Mouse (Mus musculus): ENCODE results near the gene Gltp. TPM values are rescaled to one million over a fixed set of nuclear protein-coding genes. Genes with fewer than 3 reads are reported as not detected.

Gltp gene
- total RNA-seq (2012; rRNA removed): 25.5 and 28.3 TPM in 2 replicates
- total RNA-seq (2014; rRNA removed): 23.6 and 23.8 TPM in 2 replicates
- polyA plus RNA-seq (2012; ENCODE audit: insufficient read length, low read depth): 90.4 and 98.4 TPM in 2 replicates

- H3K79me2 ChIP-seq (replicated peaks; ENCODE audit: control insufficient read depth, extremely low read depth, insufficient read depth, poor library complexity, severe bottlenecking): no peaks in the 10 kb centered on the region
- H3K36me3 ChIP-seq (replicated peaks in 1 of 2; ENCODE audit: control insufficient read depth in 1 of 2, insufficient read depth in 1 of 2, low read length in 1 of 2): peaks cover 0 to 18% of the 10 kb centered on the region in 2 experiments
- H3K9ac ChIP-seq (ENCODE audit: insufficient read depth, low read depth): peak within 1 kb of the TSS; percentile 76
- H3K27me3 ChIP-seq (replicated peaks): peaks cover 14% of the 10 kb centered on the region
- TF ChIP-seq TCF12 (IDR thresholded peaks at IDR 0.05; ENCODE audit: low read depth, low read length): peak; percentile 68; the same call in 1 of the 2 replicates
- no peak for TF ChIP-seq UBTF (IDR thresholded peaks at IDR 0.05; ENCODE audit: low read depth, low read length)
- peak; percentile 48; the same call in 1 of the 2 replicates for TF ChIP-seq ZMIZ1 (IDR thresholded peaks at IDR 0.05; ENCODE audit: low read depth, low read length)
- peak; percentile 20 for TF ChIP-seq RAD21 (IDR thresholded peaks at IDR 0.05; ENCODE audit: low read depth, low read length)
- TF ChIP-seq ELF1 (IDR thresholded peaks at IDR 0.05; ENCODE audit: low read depth, low read length): peak; percentile 90
- TF ChIP-seq BHLHE40 (IDR thresholded peaks at IDR 0.05; ENCODE audit: low read depth, low read length): no peak
- no peak; the same call in 1 of the 2 replicates for TF ChIP-seq MXI1 (IDR thresholded peaks at IDR 0.05; ENCODE audit: low read depth, low read length)
- peak in 1 of 2 experiments; percentile 56; a peak in 2 of 4 replicates for TF ChIP-seq CTCF (conservative IDR thresholded peaks at IDR 0.05 in 1 of 2, IDR thresholded peaks at IDR 0.05 in 1 of 2; ENCODE audit: low read depth in 2 of 2, low read length in 2 of 2)
- no peak for TF ChIP-seq USF1 (IDR thresholded peaks at IDR 0.05; ENCODE audit: low read depth, low read length)
- no peak; the same call in 1 of the 2 replicates for TF ChIP-seq NRF1 (IDR thresholded peaks at IDR 0.05; ENCODE audit: low read depth, low read length)
- TF ChIP-seq POLR2A (IDR thresholded peaks at IDR 0.05; ENCODE audit: low read depth, low read length): peak; percentile 73
- TF ChIP-seq MAX (IDR thresholded peaks at IDR 0.05; ENCODE audit: low read length): no peak
- TF ChIP-seq MAZ (IDR thresholded peaks at IDR 0.05; ENCODE audit: low read depth, low read length): no peak
- no peak for TF ChIP-seq MAFK (IDR thresholded peaks at IDR 0.05; ENCODE audit: insufficient replicate concordance, low read length)
- peak; percentile 76 for TF ChIP-seq NELFE (IDR thresholded peaks at IDR 0.05; ENCODE audit: low read depth, low read length)
- TF ChIP-seq GABPA (IDR thresholded peaks at IDR 0.05; ENCODE audit: insufficient replicate concordance, low read depth, low read length): no peak
- TF ChIP-seq CHD2 (IDR thresholded peaks at IDR 0.05; ENCODE audit: low read length): peak; percentile 87
- TF ChIP-seq MEF2A (IDR thresholded peaks at IDR 0.05; ENCODE audit: borderline replicate concordance, low read depth, low read length): 0 out of 2 replicates have a peak, but pooled peaks have one; percentile 25
- peak; percentile 18 for TF ChIP-seq SMC3 (IDR thresholded peaks at IDR 0.05; ENCODE audit: low read depth, low read length)
- TF ChIP-seq PAX5 (IDR thresholded peaks at IDR 0.05; ENCODE audit: low read length): no peak
- TF ChIP-seq RCOR1 (conservative IDR thresholded peaks at IDR 0.05; ENCODE audit: low read depth, low read length): no peak
- 0 out of 2 replicates have a peak, but pooled peaks have one; percentile 31 for TF ChIP-seq KAT2A (IDR thresholded peaks at IDR 0.05; ENCODE audit: insufficient replicate concordance, low read length)
- H3K4me1 ChIP-seq (ENCODE audit: control insufficient read depth in 1 of 2, insufficient read depth in 2 of 2): peaks cover 13 to 39% of the 10 kb centered on the region in 2 experiments
- in situ Hi-C loops (cut with MboI; ENCODE audit: low pct_ligation_motif_present, low pct_unique_long_range_greater_than_20kb, low sequenced_read_pairs) (loop anchor here (5.0 kb wide), 1 partner anchor 59 kb away; no protein-coding TSS in a partner anchor), dilution Hi-C loops (cut with MboI; ENCODE audit: extremely low pct_ligation_motif_present, extremely low pct_unique_long_range_greater_than_20kb, low sequenced_read_pairs) (no loop called here)
- peak; percentile 91 for DNase-seq (ENCODE audit: extremely low read depth)
- no peak within 1 kb of the TSS for H3K27ac ChIP-seq (ENCODE audit: insufficient read depth, low read depth)
- no peaks in the 10 kb centered on the region for H3K9me3 ChIP-seq (replicated peaks; ENCODE audit: low read length)
- H3K4me3 ChIP-seq (replicated peaks in 1 of 3; ENCODE audit: low read depth in 2 of 3, low read length in 2 of 3, poor library complexity in 1 of 3): peak within 1 kb of the TSS; percentile 79 to 94 (median 89)
- peak within 1 kb of the TSS; percentile 87 for H3K4me2 ChIP-seq (ENCODE audit: insufficient read depth, low read depth, poor library complexity, severe bottlenecking)
Measured at GRCm38 (mm10) chr5:114690633-114691567, at the start of gene Gltp. Gltp (minus strand) TSS chr5:114690984.

Data from CH12.LX (cell line).